Mouse (Mus musculus) granulocyte monocyte progenitor cell, adult 5-6 weeks (primary cell): Measurements from ENCODE around the gene Olfr986. TPM values are rescaled to one million over a fixed set of nuclear protein-coding genes. Genes with fewer than 3 reads are reported as not detected.

Experiments used
- ATAC-seq: replicated peaks from 2 replicates; pipeline ENCODE4 v1.8.0; 2016; ENCODE audit warnings: mild to moderate bottlenecking, moderate TSS enrichment, inconsistent platforms; ENCODE audit not compliant: poor library complexity, severe bottlenecking
- total RNA-seq, 2 experiments: library from RNA; stranded (forward) in 1 of 2; stranded (reverse) in 1 of 2; fragments of 200-712, 200-1000 nt in 1 of 2; fragments of >200 nt in 1 of 2; fragmentation: Nextera tagmentation in 1 of 2; gene quantifications; 2 replicates each; pipeline ENCODE4 v1.2.3; 2014 to 2017

The Olfr986 gene
- total RNA-seq, 2 experiments from 2014 or later, result not detected

DNA sequence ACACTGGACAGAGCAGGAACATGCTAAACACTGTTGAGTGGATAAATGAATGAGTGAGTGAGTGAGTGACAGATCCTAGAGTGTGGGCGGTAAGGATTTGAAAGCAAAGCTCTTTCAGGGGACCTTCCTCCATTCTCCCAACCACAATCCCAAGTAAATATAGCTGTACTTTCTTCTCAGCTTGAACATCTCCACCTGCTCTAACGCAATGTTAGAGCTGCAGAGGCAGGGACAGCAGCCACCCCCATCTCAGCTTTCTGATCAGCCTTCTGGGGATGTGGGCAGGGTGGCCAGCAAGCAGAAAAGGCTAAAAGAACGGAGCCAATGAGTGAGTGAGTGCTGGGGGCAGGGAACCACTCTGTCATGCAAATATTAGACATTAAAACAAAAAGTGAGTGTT is 50.3 kb downstream of the Olfr986 start:
- ATAC-seq, result no peak

DNA sequence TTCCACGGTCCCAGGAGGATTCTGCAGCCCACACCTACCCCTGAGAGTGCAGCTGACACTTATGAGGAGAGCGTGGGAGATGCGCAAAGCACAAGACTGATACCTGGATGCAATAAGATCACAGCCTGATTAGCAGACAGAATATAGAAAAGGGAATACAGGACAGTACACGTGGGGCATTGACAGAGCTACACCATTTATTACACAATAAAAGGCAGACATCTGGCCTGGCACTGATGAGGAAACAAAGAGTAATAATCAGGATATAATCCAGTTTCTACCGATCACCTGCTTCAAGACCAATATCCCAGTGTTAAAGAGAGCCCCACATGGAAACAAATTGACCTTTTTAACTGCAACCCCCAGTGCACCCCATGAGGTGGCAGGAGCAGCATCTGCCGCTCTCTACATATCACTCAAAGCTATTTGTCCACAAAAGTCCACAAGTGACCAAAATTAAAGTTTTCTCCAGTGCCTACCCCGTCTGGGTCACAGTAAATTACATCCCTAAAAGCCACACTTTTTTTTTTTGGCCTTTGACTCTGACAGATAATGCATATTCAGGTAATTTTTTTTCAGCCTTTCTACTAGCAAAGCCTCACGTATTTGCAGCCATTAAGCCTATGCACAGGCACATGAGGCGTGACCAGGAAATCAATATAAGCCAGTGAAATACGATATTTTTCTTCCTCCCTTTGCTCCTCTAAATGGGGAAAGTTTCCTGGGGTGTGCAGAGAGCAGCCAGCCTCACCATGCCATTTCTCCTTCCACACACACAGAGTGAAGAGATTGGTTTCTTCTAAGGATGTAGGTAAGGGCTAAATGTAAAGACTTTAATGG is 53.7 kb downstream of the Olfr986 start:
- ATAC-seq, result no peak

DNA sequence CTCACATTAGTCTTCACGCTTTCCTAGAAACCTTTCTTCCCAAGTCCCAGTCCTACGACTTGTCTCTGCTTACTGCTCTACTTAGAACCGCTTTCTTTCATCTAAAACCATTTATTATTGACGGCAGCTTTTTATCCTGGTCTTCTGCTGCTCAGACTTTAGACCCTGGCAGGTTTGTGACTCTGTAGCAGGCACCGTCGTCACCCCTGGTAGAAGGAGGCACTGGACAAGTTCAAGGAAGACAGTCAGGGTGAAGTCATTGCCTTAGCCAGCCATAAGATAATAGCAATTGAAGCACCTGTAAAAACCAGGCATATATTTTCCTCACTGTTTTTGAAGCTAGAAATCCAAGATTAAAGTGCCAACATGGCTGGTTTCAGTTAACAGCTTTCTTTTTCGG is 54.5 kb downstream of the Olfr986 start:
- ATAC-seq, result no peak

Other genes starting within 250 kb of the Olfr986 start
- gene Olfr974, start 243.4 kb upstream of the Olfr986 start, total RNA-seq (2014; fragmentation: Nextera tagmentation), result not detected in 2 replicates
- gene Olfr974, start 243.4 kb upstream of the Olfr986 start, total RNA-seq (2017), result not detected in 2 replicates
- not detected in 2 replicates for gene Olfr975, start 228.9 kb upstream of the Olfr986 start, total RNA-seq (2014; fragmentation: Nextera tagmentation)
- not detected in 2 replicates for gene Olfr975, start 228.9 kb upstream of the Olfr986 start, total RNA-seq (2017)
- gene Olfr976, start 219.8 kb upstream of the Olfr986 start, total RNA-seq (2014; fragmentation: Nextera tagmentation), result not detected in 2 replicates
- gene Olfr976, start 219.8 kb upstream of the Olfr986 start, total RNA-seq (2017), result not detected in 2 replicates
- not detected in 2 replicates for gene Olfr978, start 188.8 kb upstream of the Olfr986 start, total RNA-seq (2014; fragmentation: Nextera tagmentation)
- not detected in 2 replicates for gene Olfr978, start 188.8 kb upstream of the Olfr986 start, total RNA-seq (2017)
- gene Olfr979, start 177.5 kb upstream of the Olfr986 start, total RNA-seq (2014; fragmentation: Nextera tagmentation), result not detected in 2 replicates
- not detected in 2 replicates for gene Olfr979, start 177.5 kb upstream of the Olfr986 start, total RNA-seq (2017)
- not detected in 2 replicates for gene Olfr980, start 171.3 kb upstream of the Olfr986 start, total RNA-seq (2014; fragmentation: Nextera tagmentation)
- gene Olfr980, start 171.3 kb upstream of the Olfr986 start, total RNA-seq (2017), result not detected in 2 replicates
- not detected in 2 replicates for gene Olfr981, start 159.5 kb upstream of the Olfr986 start, total RNA-seq (2014; fragmentation: Nextera tagmentation)
- gene Olfr981, start 159.5 kb upstream of the Olfr986 start, total RNA-seq (2017), result not detected in 2 replicates
- not detected in 2 replicates for gene Olfr982, start 107.1 kb upstream of the Olfr986 start, total RNA-seq (2014; fragmentation: Nextera tagmentation)
- not detected in 2 replicates for gene Olfr982, start 107.1 kb upstream of the Olfr986 start, total RNA-seq (2017)
- gene Olfr983, start 87.3 kb upstream of the Olfr986 start, total RNA-seq (2014; fragmentation: Nextera tagmentation), result not detected in 2 replicates
- gene Olfr983, start 87.3 kb upstream of the Olfr986 start, total RNA-seq (2017), result not detected in 2 replicates
- not detected in 2 replicates for gene Olfr984, start 66.7 kb upstream of the Olfr986 start, total RNA-seq (2014; fragmentation: Nextera tagmentation)
- gene Olfr984, start 66.7 kb upstream of the Olfr986 start, total RNA-seq (2017), result not detected in 2 replicates
- not detected in 2 replicates for gene Olfr985, start 50.7 kb upstream of the Olfr986 start, total RNA-seq (2014; fragmentation: Nextera tagmentation)
- not detected in 2 replicates for gene Olfr985, start 50.7 kb upstream of the Olfr986 start, total RNA-seq (2017)
- not detected in 2 replicates for gene Tmem225, start 32.8 kb upstream of the Olfr986 start, total RNA-seq (2014; fragmentation: Nextera tagmentation)
- not detected in 2 replicates for gene Tmem225, start 32.8 kb upstream of the Olfr986 start, total RNA-seq (2017)
- gene Zfp202, start 11.4 kb downstream of the Olfr986 start, total RNA-seq (2014; fragmentation: Nextera tagmentation), result 4.1 and 4.8 TPM in 2 replicates
- gene Zfp202, start 11.4 kb downstream of the Olfr986 start, total RNA-seq (2017), result 4.4 and 4.5 TPM in 2 replicates
- gene Scn3b, start 88.3 kb downstream of the Olfr986 start, total RNA-seq (2014; fragmentation: Nextera tagmentation), result 2.6 TPM in 1 of 2 replicates, not detected in the other
- not detected in 2 replicates for gene Scn3b, start 88.3 kb downstream of the Olfr986 start, total RNA-seq (2017)